Comparison of ENCODE assay signal across 8 mouse cellular contexts in the genomic region with DNA sequence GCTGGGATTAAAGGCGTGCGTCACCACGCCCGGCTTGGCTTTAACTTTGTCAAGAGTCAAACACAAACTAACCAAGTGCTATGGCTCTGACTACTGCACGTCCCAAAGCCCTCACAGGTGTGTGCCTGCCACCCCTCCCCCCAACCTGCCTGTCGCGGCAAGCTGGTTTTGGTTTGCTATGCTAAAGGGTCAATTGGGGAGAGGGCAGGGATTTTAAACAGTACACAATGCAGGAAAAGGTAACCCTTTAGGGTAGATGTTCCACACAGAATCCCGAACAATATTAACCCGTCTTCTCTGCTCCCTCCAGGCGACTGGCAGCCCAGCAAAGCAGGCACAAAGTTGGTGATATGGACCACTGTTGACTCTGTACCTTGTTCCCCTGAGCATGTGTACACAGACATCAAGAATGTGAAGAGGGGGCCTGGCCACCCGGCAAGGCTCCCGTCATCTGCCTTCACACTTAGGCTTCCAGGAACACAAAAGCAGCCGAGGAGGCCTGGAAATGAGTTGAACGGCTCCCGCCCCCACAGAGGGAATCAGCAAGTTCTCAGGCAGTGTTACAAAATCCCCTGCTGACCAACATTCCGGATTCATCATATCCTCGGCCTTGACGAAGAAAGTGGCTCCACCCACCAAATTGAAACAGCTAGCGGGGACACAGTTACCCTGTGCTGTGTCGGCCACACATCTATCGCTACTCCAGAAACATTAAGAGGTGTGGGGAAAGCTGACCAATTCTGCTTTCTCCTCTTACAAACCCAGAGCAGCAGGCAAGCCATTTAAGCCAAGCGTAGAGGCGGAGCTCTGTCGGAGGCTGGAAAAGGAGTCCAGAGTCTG. TPM values are rescaled to one million over a fixed set of nuclear protein-coding genes. Genes with fewer than 3 reads are reported as not detected.
DNase-seq lines count a peak whose midpoint lies in the region; ATAC-seq and TF ChIP-seq lines count a peak whose summit lies in the region.

No protein-coding gene starts in this region.

- H3K9me3 ChIP-seq in intestine, postnatal 0 days (ENCODE audit: control insufficient read depth) = no peaks in the 10 kb centered on the region
- no peaks in the 10 kb centered on the region for H3K9me3 ChIP-seq in lung, embryonic 15.5 days

- H3K4me2 ChIP-seq in intestine, postnatal 0 days (replicated peaks; ENCODE audit: low read depth) = peak overlapping the region; percentile 98
- peak overlapping the region; percentile 99 for H3K4me2 ChIP-seq in lung, embryonic 15.5 days

- TF ChIP-seq CTCF in bone marrow macrophage, adult 2 months (IDR thresholded peaks at IDR 0.05; ENCODE audit: low read depth, low read length) = no peak
- no peak for TF ChIP-seq CTCF in intestine, postnatal 0 days (IDR thresholded peaks at IDR 0.05; ENCODE audit: low read depth)

- H3K4me1 ChIP-seq in bone marrow macrophage, adult 2 months (ENCODE audit: control insufficient read depth, insufficient read depth, low read length) = peaks cover 33% of the 10 kb centered on the region
- peaks cover 16% of the 10 kb centered on the region for H3K4me1 ChIP-seq in intestine, postnatal 0 days (replicated peaks; ENCODE audit: control insufficient read depth, insufficient read depth, low read length)
- H3K4me1 ChIP-seq in lung, embryonic 15.5 days = peaks cover 45% of the 10 kb centered on the region

- peak overlapping the region; percentile 87 for H3K27ac ChIP-seq in bone marrow macrophage, adult 2 months (ENCODE audit: insufficient read depth, low read depth, low read length)
- H3K27ac ChIP-seq in intestine, postnatal 0 days (ENCODE audit: low read depth, low read length) = peak overlapping the region; percentile 81
- peak overlapping the region; percentile 91 for H3K27ac ChIP-seq in lung, embryonic 15.5 days

- 12% methylated on average over 24 of the region's 24 CpGs for WGBS in intestine, postnatal 0 days
- WGBS in lung, embryonic 15.5 days = 6% methylated on average over 24 of the region's 24 CpGs

- DNase-seq in ovary, adult 18-20 months (ENCODE audit: low spot score) = peak; percentile 53
- DNase-seq in ovary, postnatal 14 days (ENCODE audit: low spot score) = no peak
- DNase-seq in heart, adult 18-20 months = peak; percentile 84 to 86
- no peak for DNase-seq in layer of hippocampus, postnatal 25 days (ENCODE audit: extremely low spot score in 1 of 2, low spot score in 1 of 2)

- no peaks in the 10 kb centered on the region for H3K36me3 ChIP-seq in intestine, postnatal 0 days (ENCODE audit: control insufficient read depth, insufficient read depth)
- no peaks in the 10 kb centered on the region for H3K36me3 ChIP-seq in lung, embryonic 15.5 days

- H3K4me3 ChIP-seq in bone marrow macrophage, adult 2 months (ENCODE audit: insufficient read depth, low read length) = peak overlapping the region; percentile 93
- H3K4me3 ChIP-seq in intestine, postnatal 0 days (ENCODE audit: low read depth, low read length) = peak overlapping the region; percentile 66
- H3K4me3 ChIP-seq in lung, embryonic 15.5 days = peak overlapping the region; percentile 70

- peak overlapping the region; percentile 67 for H3K9ac ChIP-seq in intestine, postnatal 0 days (ENCODE audit: low read depth, low read length)
- H3K9ac ChIP-seq in lung, embryonic 15.5 days = peak overlapping the region; percentile 34

- ATAC-seq in intestine, postnatal 0 days = 0 out of 2 replicates have a peak, but pooled peaks have one; percentile 3
- peak; percentile 66 for ATAC-seq in lung, embryonic 15.5 days (ENCODE audit: borderline replicate concordance, extremely low read depth, low FRiP score, low TSS enrichment)
- peak; percentile 37 for ATAC-seq in neutrophil, adult 5-6 weeks (ENCODE audit: extremely low read depth, insufficient number of reproducible peaks, low FRiP score, poor library complexity, severe bottlenecking)

- H3K27me3 ChIP-seq in intestine, postnatal 0 days (replicated peaks; ENCODE audit: control insufficient read depth, insufficient read depth, low read length) = no peaks in the 10 kb centered on the region; the same call in 1 of the 2 replicates
- peaks cover 49% of the 10 kb centered on the region for H3K27me3 ChIP-seq in lung, embryonic 15.5 days

- TF ChIP-seq POLR2A in bone marrow macrophage, adult 2 months (IDR thresholded peaks at IDR 0.05; ENCODE audit: borderline replicate concordance, low read depth, low read length) = no peak

RNA-seq across cellular contexts. Expression of gene Rab20, which starts 2.0 kb away (rescaled TPM):
- polyA plus RNA-seq in bone marrow macrophage, adult 2 months (2012; ENCODE audit: insufficient read depth, insufficient read length, missing spikeins) = 12.2 and 12.5 TPM in 2 replicates
- total RNA-seq in heart, adult 18-20 months (2021) = 10 to 100 TPM; 17.4 to 20.5 TPM
- 42.4 and 43.5 TPM in 2 replicates for polyA plus RNA-seq in intestine, postnatal 0 days (2015; fragmentation: Nextera tagmentation; extraction: Ambion mirVana)
- 13.2 and 14.7 TPM in 2 replicates for polyA plus RNA-seq in lung, embryonic 15.5 days (2015; fragmentation: Nextera tagmentation; extraction: Ambion mirVana)
- 11.7 and 15.4 TPM in 2 replicates for total RNA-seq in neutrophil, adult 5-6 weeks (2017)
- under 1 TPM; 0.20 to 0.26 TPM for total RNA-seq in layer of hippocampus, postnatal 25 days (2021)

RNA-seq across cellular contexts. Expression of gene Naxd, which starts 20.7 kb away (rescaled TPM):
- 45.1 and 48.0 TPM in 2 replicates for polyA plus RNA-seq in bone marrow macrophage, adult 2 months (2012; ENCODE audit: insufficient read depth, insufficient read length, missing spikeins)
- 10 to 100 TPM; 30.1 to 34.4 TPM for total RNA-seq in heart, adult 18-20 months (2021)
- polyA plus RNA-seq in intestine, postnatal 0 days (2015; fragmentation: Nextera tagmentation; extraction: Ambion mirVana) = 82.8 and 83.5 TPM in 2 replicates
- 141 and 157 TPM in 2 replicates for polyA plus RNA-seq in lung, embryonic 15.5 days (2015; fragmentation: Nextera tagmentation; extraction: Ambion mirVana)
- 55.1 and 63.1 TPM in 2 replicates for total RNA-seq in neutrophil, adult 5-6 weeks (2017)
- total RNA-seq in layer of hippocampus, postnatal 25 days (2021) = 10 to 100 TPM; 60.1 to 64.2 TPM

Comparison
In these comparisons a context has a peak if more than half of its experiments do, and no peak if none do; other contexts are left out.
1. DNase-seq: peak in ovary, adult 18-20 months (single experiment) and heart, adult 18-20 months (2 of 2); none in ovary, postnatal 14 days (single experiment) and layer of hippocampus, postnatal 25 days (0 of 2).
2. ATAC-seq: peak in every context shown above with its lines; median percentile 66 in lung, embryonic 15.5 days; 37 in neutrophil, adult 5-6 weeks; 3 in intestine, postnatal 0 days.
3. RNA of gene Rab20, which starts 2.0 kb away (total RNA-seq): 17.4 to 20.5 TPM in heart, adult 18-20 months and 11.7 to 15.4 TPM in neutrophil, adult 5-6 weeks; 0.20 to 0.26 TPM in layer of hippocampus, postnatal 25 days; every median in the first group is over 10 times any median in the second.
4. Peak in every context shown above with its lines, with median percentiles within 50 percentile points of each other: H3K27ac ChIP-seq and H3K4me3 ChIP-seq.